Mouse (Mus musculus) liver, embryonic 16.5 days (tissue): Measurements from ENCODE around the gene Dlk2. TPM values are rescaled to one million over a fixed set of nuclear protein-coding genes. Genes with fewer than 3 reads are reported as not detected.

Source experiments
- ATAC-seq: fragments of 200-750 bp; cut with Nextera tagmentation; 2 replicates; pipeline ENCODE4 v1.8.0; 2017; ENCODE audit warnings: low read depth, mild to moderate bottlenecking, moderate number of reproducible peaks, moderate library complexity
- H3K27ac ChIP-seq: fragments of 300-500 bp; sonication (generic); 2 replicates; pipeline ENCODE4 v1.5.1; 2014; ENCODE audit warnings: mild to moderate bottlenecking, low read length
- H3K27me3 ChIP-seq: fragments of 300-500 bp; sonication (generic); 2 replicates; pipeline ENCODE4 v1.6.1; 2014; ENCODE audit warnings: low read depth, low read length, mixed read lengths; ENCODE audit not compliant: control insufficient read depth, insufficient read depth
- H3K36me3 ChIP-seq: fragments of 300-500 bp; sonication (generic); 2 replicates; pipeline ENCODE4 v1.6.1; 2014; ENCODE audit warnings: mild to moderate bottlenecking; ENCODE audit not compliant: control insufficient read depth, insufficient read depth
- H3K4me1 ChIP-seq: fragments of 300-500 bp; sonication (generic); 2 replicates; pipeline ENCODE4 v1.6.1; 2014; ENCODE audit warnings: low read depth, low read length, mixed read lengths; ENCODE audit not compliant: control insufficient read depth
- H3K4me2 ChIP-seq: fragments of 300-500 bp; sonication (generic); 2 replicates; pipeline ENCODE4 v1.6.1; 2014; ENCODE audit warnings: low read depth, low read length, mixed read lengths
- H3K4me3 ChIP-seq: fragments of 300-500 bp; sonication (generic); 2 replicates; pipeline ENCODE4 v1.5.1; 2014; ENCODE audit warnings: low read depth, mild to moderate bottlenecking, low read length
- H3K9ac ChIP-seq: fragments of 300-500 bp; sonication (generic); 2 replicates; pipeline ENCODE4 v1.6.1; 2014; ENCODE audit warnings: low read depth, low read length
- H3K9me3 ChIP-seq: fragments of 300-500 bp; sonication (generic); replicated peaks from 2 replicates; pipeline ENCODE4 v1.6.1; 2016; ENCODE audit warnings: low read length; ENCODE audit not compliant: control insufficient read depth
- WGBS: fragments of 180-500 bp; shearing (Covaris S2); extraction: QIAGEN DNeasy Blood & Tissue Kit; methylation state at CpG from one replicate; pipeline ENCODE4 v1.1.7; 2014; ENCODE audit not compliant: insufficient replicate concordance; 5-methylcytosine and 5-hydroxymethylcytosine counted together
- polyA plus RNA-seq: library from polyadenylated mRNA; unstranded; fragments of >200 nt; fragmentation: Nextera tagmentation; extraction: Ambion mirVana; gene quantifications from 2 replicates; pipeline ENCODE4 v1.2.1, GENCODE M21; 2015

The Dlk2 gene
- polyA plus RNA-seq, 1 experiment from 2014 or later: 0.06 TPM

DNA sequence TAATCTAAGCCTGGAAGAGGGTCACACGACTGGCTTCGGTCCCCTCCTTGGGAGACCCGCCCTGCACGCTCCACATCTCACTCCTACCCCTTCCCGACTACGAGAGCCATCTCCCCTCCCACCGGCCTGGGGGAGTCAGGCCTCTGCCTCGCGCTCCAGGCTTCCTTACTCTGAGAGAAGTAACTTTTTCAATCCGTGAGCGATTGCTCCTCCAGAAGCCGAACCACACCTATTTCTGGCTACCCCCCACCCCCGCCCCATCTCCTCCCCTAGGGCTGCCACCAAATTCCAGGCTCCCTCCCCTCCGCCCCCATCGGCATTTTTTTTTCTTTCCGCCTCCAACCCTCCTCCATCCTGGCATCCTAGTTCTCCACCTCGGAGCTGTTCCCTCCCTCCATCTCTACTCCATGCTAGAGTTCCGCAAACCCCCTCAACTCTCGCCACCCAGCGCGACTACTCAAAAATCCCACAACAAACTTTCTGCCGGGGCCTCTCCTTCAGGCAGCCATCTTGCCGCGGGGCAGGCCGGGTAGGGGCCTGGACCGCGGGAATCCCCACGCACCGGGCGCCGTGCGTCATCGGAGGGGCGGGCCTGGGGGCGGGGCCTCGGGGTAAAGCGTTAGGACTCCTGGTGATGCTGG, 14.6 kb upstream of the Dlk2 start, which contains the start of gene Tjap1:
Gene Tjap1 (minus strand): TSS at position 544 of the 641 bp plus-strand sequence.
- ATAC-seq: peak; percentile 96
- WGBS: under 1% methylated on average over 37 of the region's 37 CpGs
- Histone ChIP-seq H3K4me1 (peaks cover 16% of the 10 kb centered on the region), H3K9ac (peak within 1 kb of the TSS; percentile 83), H3K4me3 (peak within 1 kb of the TSS; percentile 80), H3K27ac (peak within 1 kb of the TSS; percentile 61), H3K4me2 (peak within 1 kb of the TSS; percentile 94), H3K36me3 (peaks cover 4% of the 10 kb centered on the region; the same call in 1 of the 2 replicates), H3K27me3 (no peaks in the 10 kb centered on the region), H3K9me3 (no peaks in the 10 kb centered on the region)

GRCm38 (mm10) chr17:46283140-46283539, 14.1 kb upstream of the Dlk2 start:
- peak overlapping the region; percentile 94 for H3K4me2 ChIP-seq
- H3K27ac ChIP-seq: no peak overlapping the region
- H3K9ac ChIP-seq: peak overlapping the region; percentile 83; the same call in 1 of the 2 replicates
- H3K27me3 ChIP-seq: no peaks in the 10 kb centered on the region
- peaks cover 16% of the 10 kb centered on the region for H3K4me1 ChIP-seq
- H3K9me3 ChIP-seq: no peaks in the 10 kb centered on the region
- H3K4me3 ChIP-seq: peak overlapping the region; percentile 80
- peaks cover 4% of the 10 kb centered on the region; the same call in 1 of the 2 replicates for H3K36me3 ChIP-seq
- WGBS: 26% methylated on average over 9 of the region's 9 CpGs
- ATAC-seq: no peak; the same call in 1 of the 2 replicates

- no peak for ATAC-seq
Observed at GRCm38 (mm10) chr17:46283911-46284310, 13.3 kb upstream of the Dlk2 start.

GRCm38 (mm10) chr17:46284653-46285052, 12.6 kb upstream of the Dlk2 start:
- Histone ChIP-seq H3K27ac (no peak overlapping the region), H3K9ac (no peak overlapping the region), H3K4me1 (peaks cover 16% of the 10 kb centered on the region), H3K27me3 (no peaks in the 10 kb centered on the region), H3K4me3 (no peak overlapping the region), H3K9me3 (no peaks in the 10 kb centered on the region), H3K4me2 (no peak overlapping the region), H3K36me3 (no peaks in the 10 kb centered on the region; the same call in 1 of the 2 replicates)
- 37% methylated on average over 7 of the region's 7 CpGs for WGBS
- no peak for ATAC-seq

More at GRCm38 (mm10) chr17:46283911-46284310, 13.3 kb upstream of the Dlk2 start:
- Histone ChIP-seq H3K9ac (no peak overlapping the region), H3K4me2 (no peak overlapping the region), H3K27me3 (no peaks in the 10 kb centered on the region), H3K4me3 (no peak overlapping the region), H3K9me3 (no peaks in the 10 kb centered on the region), H3K4me1 (peaks cover 16% of the 10 kb centered on the region), H3K36me3 (peaks cover 4% of the 10 kb centered on the region; the same call in 1 of the 2 replicates), H3K27ac (no peak overlapping the region)
- 71% methylated on average over 8 of the region's 8 CpGs for WGBS

- Histone ChIP-seq H3K9ac (no peak overlapping the region), H3K36me3 (no peaks in the 10 kb centered on the region), H3K27ac (no peak overlapping the region), H3K4me3 (no peak overlapping the region), H3K4me1 (peaks cover 16% of the 10 kb centered on the region), H3K9me3 (no peaks in the 10 kb centered on the region), H3K4me2 (no peak overlapping the region), H3K27me3 (no peaks in the 10 kb centered on the region)
- WGBS: 46% methylated on average over 6 of the region's 6 CpGs
- no peak for ATAC-seq
Observed at GRCm38 (mm10) chr17:46285407-46285806, 11.8 kb upstream of the Dlk2 start.

GRCm38 (mm10) chr17:46287678-46288095, 9.5 kb upstream of the Dlk2 start:
- Histone ChIP-seq H3K4me3 (no peak overlapping the region), H3K4me1 (peaks cover 5% of the 10 kb centered on the region), H3K9ac (no peak overlapping the region), H3K9me3 (no peaks in the 10 kb centered on the region), H3K27ac (no peak overlapping the region), H3K27me3 (0 out of 2 replicates have a peak, but pooled peaks cover 3% of the 10 kb centered on the region), H3K4me2 (no peak overlapping the region), H3K36me3 (no peaks in the 10 kb centered on the region)
- ATAC-seq: no peak
- 41% methylated on average over 11 of the region's 11 CpGs for WGBS

- H3K4me2 ChIP-seq: no peak overlapping the region
- no peaks in the 10 kb centered on the region for H3K9me3 ChIP-seq
- H3K27ac ChIP-seq: no peak overlapping the region
- no peak overlapping the region for H3K4me3 ChIP-seq
- peaks cover 54% of the 10 kb centered on the region for H3K27me3 ChIP-seq
- no peaks in the 10 kb centered on the region for H3K36me3 ChIP-seq
- H3K9ac ChIP-seq: no peak overlapping the region
- ATAC-seq: no peak
- 24% methylated on average over 6 of the region's 6 CpGs for WGBS
- peaks cover 7% of the 10 kb centered on the region for H3K4me1 ChIP-seq
Observed at GRCm38 (mm10) chr17:46296601-46297000, 620 bp upstream of the Dlk2 start.

DNA sequence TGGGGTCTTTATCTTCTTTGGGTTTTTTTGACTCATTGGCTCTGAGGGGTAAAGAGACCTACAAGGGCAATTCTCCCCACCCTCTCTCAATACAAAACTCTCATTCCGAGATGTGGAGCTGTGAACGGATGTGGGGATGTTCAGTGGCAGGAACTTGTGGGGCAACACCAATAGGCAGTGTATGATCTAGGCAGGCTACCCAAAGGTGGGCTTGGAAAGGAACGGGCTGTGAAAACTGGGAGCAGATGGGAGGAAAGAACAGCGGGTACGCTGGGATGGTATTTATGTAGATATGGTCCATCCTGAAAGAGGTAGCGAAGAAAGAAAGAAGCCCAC, 225 bp upstream of the Dlk2 start:
- H3K4me3 ChIP-seq: no peak overlapping the region
- H3K4me2 ChIP-seq: peak overlapping the region; percentile 73
- H3K27me3 ChIP-seq: peaks cover 52% of the 10 kb centered on the region
- ATAC-seq: no peak
- peaks cover 7% of the 10 kb centered on the region for H3K4me1 ChIP-seq
- H3K27ac ChIP-seq: no peak overlapping the region
- no peak overlapping the region for H3K9ac ChIP-seq
- WGBS: 8% methylated on average over 6 of the region's 6 CpGs
- no peaks in the 10 kb centered on the region for H3K9me3 ChIP-seq
- no peaks in the 10 kb centered on the region for H3K36me3 ChIP-seq

GRCm38 (mm10) chr17:46298220-46298913, 1.1 kb downstream of the Dlk2 start:
- peaks cover 51% of the 10 kb centered on the region for H3K27me3 ChIP-seq
- H3K4me3 ChIP-seq: peak overlapping the region; percentile 56
- H3K36me3 ChIP-seq: no peaks in the 10 kb centered on the region
- H3K9me3 ChIP-seq: no peaks in the 10 kb centered on the region
- under 1% methylated on average over 48 of the region's 48 CpGs for WGBS
- peak overlapping the region; percentile 73 for H3K4me2 ChIP-seq
- ATAC-seq: peak; percentile 64; the same call in 1 of the 2 replicates
- H3K9ac ChIP-seq: no peak overlapping the region; the same call in 1 of the 2 replicates
- peaks cover 7% of the 10 kb centered on the region for H3K4me1 ChIP-seq
- no peak overlapping the region for H3K27ac ChIP-seq
